Mouse (Mus musculus): Measurements from ENCODE around the gene Uba1y.

DNA sequence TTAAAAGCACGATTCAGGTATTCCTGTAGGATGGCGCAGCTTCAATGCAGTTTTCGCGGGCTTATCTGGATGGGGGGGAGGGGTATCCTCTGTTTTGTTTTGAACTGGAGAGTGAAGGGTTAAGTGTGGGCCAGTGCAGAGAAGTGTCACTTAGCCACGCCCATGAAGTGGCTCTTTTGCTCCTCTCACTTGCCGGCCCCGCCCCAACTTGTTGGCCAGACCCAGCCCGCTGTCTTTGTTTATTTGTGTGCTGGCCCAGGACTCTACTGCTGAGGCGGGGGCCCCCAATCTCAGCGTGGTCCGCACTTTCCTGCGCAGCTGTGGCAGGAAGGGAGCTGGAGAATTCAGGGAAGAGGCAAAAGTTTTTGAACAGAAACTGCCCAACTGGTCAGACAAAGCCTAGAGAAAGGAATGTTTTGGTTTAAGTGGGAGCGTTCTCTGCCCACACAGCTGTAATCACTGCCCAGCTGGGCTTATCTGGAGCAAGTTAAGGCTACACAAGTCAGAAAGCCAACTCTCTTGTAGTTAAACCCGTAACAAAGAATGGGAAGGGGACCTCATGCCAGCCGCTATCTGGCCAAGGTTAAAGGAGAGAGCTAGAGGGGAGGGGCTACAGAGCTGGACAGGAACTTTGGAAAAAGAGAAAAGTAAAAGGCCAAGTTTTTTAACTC is 9.3 kb upstream of the Uba1y start:
- no peak for TF ChIP-seq CTCF (IDR thresholded peaks at IDR 0.05; ENCODE audit: control insufficient read depth, insufficient read depth, insufficient replicate concordance, low read depth, low read length)
- TF ChIP-seq POLR2A (IDR thresholded peaks at IDR 0.05; ENCODE audit: control insufficient read depth, low read depth, low read length) = no peak
